ENCODE assay signal across 14 mouse cellular contexts in genomic region chr6:21794337-21795071, GRCm38 (mm10). TPM values are rescaled to one million over a fixed set of nuclear protein-coding genes. Genes with fewer than 3 reads are reported as not detected.
DNase-seq lines count a peak whose midpoint lies in the region; ATAC-seq lines count a peak whose summit lies in the region.
"Had no signal": no experiment of that assay in that cellular context is flagged by ENCODE, and none has a peak within 500 bp of the region (broad histone marks: within the 10 kb centered on the region; RNA-seq: fewer than 3 reads in every experiment).

No protein-coding gene starts in this region.

- ATAC-seq in heart, embryonic 12.5 days (ENCODE audit: insufficient number of reproducible peaks, low FRiP score), result no peak
- ATAC-seq in midbrain, embryonic 12.5 days (ENCODE audit: low FRiP score, low read depth), result peak; percentile 50; the same call in 1 of the 2 replicates
- ATAC-seq in forebrain, embryonic 13.5 days, result peak; percentile 54
- 0 out of 2 replicates have a peak, but pooled peaks have one; percentile 26 for ATAC-seq in limb, embryonic 12.5 days (ENCODE audit: insufficient number of reproducible peaks, insufficient read depth, low FRiP score, low TSS enrichment, low read depth)
- ATAC-seq: liver, embryonic 12.5 days had no signal

- H3K4me1 ChIP-seq in heart, embryonic 12.5 days (replicated peaks), result peaks cover 16% of the 10 kb centered on the region
- H3K4me1 ChIP-seq in midbrain, embryonic 12.5 days, result no peaks in the 10 kb centered on the region
- no peaks in the 10 kb centered on the region for H3K4me1 ChIP-seq in midbrain, embryonic 10.5 days
- H3K4me1 ChIP-seq in forebrain, embryonic 13.5 days, result no peaks in the 10 kb centered on the region
- H3K4me1 ChIP-seq in limb, embryonic 12.5 days (replicated peaks), result no peaks in the 10 kb centered on the region

- H3K27ac ChIP-seq in heart, embryonic 12.5 days (ENCODE audit: poor library complexity, severe bottlenecking), result no peak overlapping the region
- no peak overlapping the region for H3K27ac ChIP-seq in midbrain, embryonic 12.5 days (replicated peaks)
- H3K27ac ChIP-seq in midbrain, embryonic 10.5 days (replicated peaks), result no peak overlapping the region
- no peak overlapping the region for H3K27ac ChIP-seq in forebrain, embryonic 13.5 days
- H3K27ac ChIP-seq in limb, embryonic 12.5 days, result no peak overlapping the region
- H3K27ac ChIP-seq: liver, embryonic 12.5 days; lung, embryonic 15.5 days had no signal

- DNase-seq in heart, adult 11 months, result peak; percentile 60
- DNase-seq in midbrain, embryonic 10.5 days (ENCODE audit: low spot score), result no peak
- DNase-seq in left cerebral cortex, adult 8-10 months (ENCODE audit: low spot score in 2 of 2), result no peak
- no peak for DNase-seq in heart, postnatal 36 days

- H3K9me3 ChIP-seq in heart, embryonic 12.5 days (replicated peaks), result no peaks in the 10 kb centered on the region
- H3K9me3 ChIP-seq in midbrain, embryonic 12.5 days, result no peaks in the 10 kb centered on the region
- no peaks in the 10 kb centered on the region for H3K9me3 ChIP-seq in midbrain, embryonic 10.5 days (replicated peaks)
- no peaks in the 10 kb centered on the region for H3K9me3 ChIP-seq in forebrain, embryonic 13.5 days (replicated peaks)
- no peaks in the 10 kb centered on the region for H3K9me3 ChIP-seq in limb, embryonic 12.5 days
- H3K9me3 ChIP-seq: liver, embryonic 12.5 days; lung, embryonic 15.5 days had no signal

- H3K4me3 ChIP-seq in heart, embryonic 12.5 days, result no peak overlapping the region
- no peak overlapping the region for H3K4me3 ChIP-seq in midbrain, embryonic 12.5 days
- H3K4me3 ChIP-seq in midbrain, embryonic 10.5 days, result no peak overlapping the region
- no peak overlapping the region for H3K4me3 ChIP-seq in forebrain, embryonic 13.5 days
- no peak overlapping the region for H3K4me3 ChIP-seq in limb, embryonic 12.5 days (replicated peaks)
- H3K4me3 ChIP-seq: liver, embryonic 12.5 days; lung, embryonic 15.5 days had no signal

- H3K4me2 ChIP-seq in heart, embryonic 12.5 days, result no peak overlapping the region
- no peak overlapping the region for H3K4me2 ChIP-seq in midbrain, embryonic 12.5 days (replicated peaks)
- no peak overlapping the region for H3K4me2 ChIP-seq in forebrain, embryonic 13.5 days
- H3K4me2 ChIP-seq in limb, embryonic 12.5 days, result no peak overlapping the region
- H3K4me2 ChIP-seq: heart, embryonic 11.5 days; liver, embryonic 12.5 days; lung, embryonic 15.5 days had no signal

- H3K9ac ChIP-seq in heart, embryonic 12.5 days, result no peak overlapping the region
- no peak overlapping the region for H3K9ac ChIP-seq in midbrain, embryonic 12.5 days (replicated peaks)
- no peak overlapping the region for H3K9ac ChIP-seq in forebrain, embryonic 13.5 days
- no peak overlapping the region for H3K9ac ChIP-seq in limb, embryonic 12.5 days (replicated peaks)
- H3K9ac ChIP-seq: liver, embryonic 12.5 days; lung, embryonic 15.5 days had no signal

- H3K36me3 ChIP-seq in heart, embryonic 12.5 days, result peaks cover 16% of the 10 kb centered on the region
- H3K36me3 ChIP-seq in midbrain, embryonic 12.5 days, result peaks cover under 1% of the 10 kb centered on the region; the same call in 1 of the 2 replicates
- H3K36me3 ChIP-seq in midbrain, embryonic 10.5 days, result peaks cover 24% of the 10 kb centered on the region
- peaks cover 6% of the 10 kb centered on the region; the same call in 1 of the 2 replicates for H3K36me3 ChIP-seq in forebrain, embryonic 13.5 days (ENCODE audit: poor library complexity, severe bottlenecking)
- peaks cover 33% of the 10 kb centered on the region for H3K36me3 ChIP-seq in limb, embryonic 12.5 days

- intact Hi-C loops in heart, postnatal 36 days (cut with DNase I), result loop anchor here (1.0 to 5.0 kb wide), 4 partner anchors 153 to 294 kb away; partner anchors contain the start of genes Cped1 and Ing3

- H3K27me3 ChIP-seq in heart, embryonic 12.5 days (replicated peaks), result no peaks in the 10 kb centered on the region
- no peaks in the 10 kb centered on the region for H3K27me3 ChIP-seq in midbrain, embryonic 12.5 days
- no peaks in the 10 kb centered on the region for H3K27me3 ChIP-seq in midbrain, embryonic 10.5 days (ENCODE audit: low read depth, poor library complexity, severe bottlenecking)
- H3K27me3 ChIP-seq in forebrain, embryonic 13.5 days, result no peaks in the 10 kb centered on the region
- H3K27me3 ChIP-seq in limb, embryonic 12.5 days, result no peaks in the 10 kb centered on the region
- H3K27me3 ChIP-seq: CH12.LX; liver, embryonic 12.5 days; lung, embryonic 15.5 days had no signal

- WGBS in heart, embryonic 12.5 days, result 73% methylated on average over 11 of the region's 11 CpGs
- 82% methylated on average over 11 of the region's 11 CpGs for WGBS in midbrain, embryonic 12.5 days
- WGBS in midbrain, embryonic 10.5 days, result 80% methylated on average over 11 of the region's 11 CpGs
- WGBS in forebrain, embryonic 13.5 days, result 83% methylated on average over 11 of the region's 11 CpGs
- 81% methylated on average over 11 of the region's 11 CpGs for WGBS in limb, embryonic 12.5 days

RNA-seq across cellular contexts. Expression of gene Tspan12, which starts 57.8 kb away (rescaled TPM):
- polyA plus RNA-seq in heart, embryonic 12.5 days (2016; fragmentation: Nextera tagmentation; extraction: Ambion mirVana), result 68.6 and 71.1 TPM in 2 replicates
- 45.2 and 46.2 TPM in 2 replicates for polyA plus RNA-seq in midbrain, embryonic 12.5 days (2016; fragmentation: Nextera tagmentation; extraction: Ambion mirVana)
- polyA plus RNA-seq in midbrain, embryonic 10.5 days (2016; fragmentation: Nextera tagmentation; extraction: Ambion mirVana), result 54.6 and 54.8 TPM in 2 replicates
- polyA plus RNA-seq in forebrain, embryonic 13.5 days (2015; fragmentation: Nextera tagmentation; extraction: Ambion mirVana), result 64.1 and 67.3 TPM in 2 replicates
- 39.0 and 40.6 TPM in 2 replicates for polyA plus RNA-seq in limb, embryonic 12.5 days (2016; fragmentation: Nextera tagmentation; extraction: Ambion mirVana)
- total RNA-seq in left cerebral cortex, adult 8-10 months (2022), result 10 to 100 TPM; 25.1 to 27.8 (median 26.8) TPM
- total RNA-seq in heart, postnatal 36 days (2021), result 10 to 100 TPM; 77.4 to 79.7 TPM
- total RNA-seq: CH12.LX; MEL; monocyte, adult 5-6 weeks had no signal
